Comparison of ENCODE assay signal across 7 mouse cellular contexts in the genomic region with DNA sequence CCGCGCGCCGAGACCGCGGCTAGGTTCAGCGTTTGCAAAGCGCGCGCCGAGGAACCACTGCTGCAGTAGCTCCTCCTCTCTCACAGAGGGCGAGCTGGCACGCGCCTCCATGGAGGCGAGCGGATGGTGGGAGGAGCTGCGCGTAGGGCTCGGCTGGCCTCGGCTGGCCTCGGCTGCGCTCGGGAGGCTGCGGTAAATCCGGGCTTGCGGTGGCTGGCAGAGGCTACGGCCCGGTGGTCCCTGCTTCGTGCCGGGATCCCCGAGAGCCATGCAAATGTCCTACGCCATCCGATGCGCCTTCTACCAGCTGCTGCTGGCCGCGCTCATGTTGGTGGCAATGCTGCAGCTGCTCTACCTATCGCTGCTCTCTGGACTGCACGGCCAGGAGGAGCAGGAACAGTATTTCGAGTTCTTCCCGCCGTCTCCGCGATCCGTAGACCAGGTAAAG. TPM values are rescaled to one million over a fixed set of nuclear protein-coding genes. Genes with fewer than 3 reads are reported as not detected.
DNase-seq lines count a peak whose midpoint lies in the region; ATAC-seq and TF ChIP-seq lines count a peak whose summit lies in the region.

A gene (plus strand): TSS at position 118 of the 448 bp plus-strand sequence.
A gene (plus strand): TSS at position 183 of the 448 bp plus-strand sequence.

- H3K4me1 ChIP-seq in intestine, embryonic 15.5 days (replicated peaks): peaks cover 24% of the 10 kb centered on the region
- peaks cover 26% of the 10 kb centered on the region for H3K4me1 ChIP-seq in midbrain, embryonic 11.5 days (ENCODE audit: control insufficient read depth, insufficient read depth, low read length)
- peaks cover 10% of the 10 kb centered on the region for H3K4me1 ChIP-seq in small intestine, adult 2 months (ENCODE audit: control insufficient read depth, insufficient read depth, insufficient read length, low read length)

- peak; percentile 93 for ATAC-seq in intestine, embryonic 15.5 days
- ATAC-seq in midbrain, embryonic 11.5 days (ENCODE audit: low FRiP score): peak; percentile 87

- WGBS in intestine, embryonic 15.5 days: under 1% methylated on average over 44 of the region's 44 CpGs
- under 1% methylated on average over 42 of the region's 44 CpGs for WGBS in midbrain, embryonic 11.5 days
- WGBS in small intestine, adult 2 months: under 1% methylated on average over 44 of the region's 44 CpGs

- DNase-seq in adrenal gland, adult 2 months: peak; percentile 93
- peak; percentile 97 for DNase-seq in embryo, embryonic 10 days (ENCODE audit: low spot score)
- DNase-seq in gastrocnemius, postnatal 25 days: peak; percentile 89
- peak; percentile 95 for DNase-seq in left cerebral cortex, postnatal 4 days
- DNase-seq in midbrain, embryonic 11.5 days (ENCODE audit: low spot score, missing footprints): peak; percentile 98

- H3K9ac ChIP-seq in intestine, embryonic 15.5 days: peak within 1 kb of the TSS; percentile 91
- peak within 1 kb of the TSS; percentile 88 for H3K9ac ChIP-seq in midbrain, embryonic 11.5 days (ENCODE audit: low read length)

- no peaks in the 10 kb centered on the region for H3K27me3 ChIP-seq in intestine, embryonic 15.5 days (replicated peaks)
- no peaks in the 10 kb centered on the region for H3K27me3 ChIP-seq in midbrain, embryonic 11.5 days (ENCODE audit: control insufficient read depth, insufficient read depth, low read length)
- no peaks in the 10 kb centered on the region for H3K27me3 ChIP-seq in small intestine, adult 2 months (ENCODE audit: control insufficient read depth, insufficient read depth, low read length)

- peak within 1 kb of the TSS; percentile 94 for H3K4me2 ChIP-seq in intestine, embryonic 15.5 days (replicated peaks)
- H3K4me2 ChIP-seq in midbrain, embryonic 11.5 days: peak within 1 kb of the TSS; percentile 99

- H3K4me3 ChIP-seq in intestine, embryonic 15.5 days (replicated peaks): peak within 1 kb of the TSS; percentile 64
- peak within 1 kb of the TSS; percentile 76 for H3K4me3 ChIP-seq in midbrain, embryonic 11.5 days (ENCODE audit: low read depth, low read length)
- peak within 1 kb of the TSS; percentile 88 for H3K4me3 ChIP-seq in small intestine, adult 2 months (ENCODE audit: low read depth, low read length)

- no peaks in the 10 kb centered on the region for H3K9me3 ChIP-seq in intestine, embryonic 15.5 days
- no peaks in the 10 kb centered on the region for H3K9me3 ChIP-seq in midbrain, embryonic 11.5 days (ENCODE audit: control insufficient read depth, low read length)

- TF ChIP-seq POLR2A in small intestine, adult 2 months (IDR thresholded peaks at IDR 0.05; ENCODE audit: low read depth, low read length): 0 out of 2 replicates have a peak, but pooled peaks have one; percentile 12

- peak; percentile 29; the same call in 1 of the 2 replicates for TF ChIP-seq CTCF in small intestine, adult 2 months (IDR thresholded peaks at IDR 0.05; ENCODE audit: extremely low read depth, insufficient read length, insufficient replicate concordance, low read depth, low read length)

- intact Hi-C loops in left cerebral cortex, postnatal 4 days (cut with DNase I): no loop called here

- H3K36me3 ChIP-seq in intestine, embryonic 15.5 days: no peaks in the 10 kb centered on the region
- no peaks in the 10 kb centered on the region for H3K36me3 ChIP-seq in midbrain, embryonic 11.5 days (ENCODE audit: control insufficient read depth, insufficient read depth, low read length)
- H3K36me3 ChIP-seq in small intestine, adult 2 months (ENCODE audit: control insufficient read depth, insufficient read depth, low read length): no peaks in the 10 kb centered on the region

- H3K27ac ChIP-seq in intestine, embryonic 15.5 days: peak within 1 kb of the TSS; percentile 65
- H3K27ac ChIP-seq in midbrain, embryonic 11.5 days (ENCODE audit: low read depth, low read length): peak within 1 kb of the TSS; percentile 80
- peak within 1 kb of the TSS; percentile 47 for H3K27ac ChIP-seq in small intestine, adult 2 months (ENCODE audit: insufficient read depth, low read depth, low read length)

RNA-seq across cellular contexts. Expression of the first gene that starts in this region (rescaled TPM):
- total RNA-seq in adrenal gland, adult 2 months (2021): 10 to 100 TPM; 27.8 to 44.9 TPM
- polyA plus RNA-seq in adrenal gland, adult 2 months (2012; rRNA removed): 49.9 and 51.8 TPM in 2 replicates
- 10 to 100 TPM; 17.9 to 20.1 TPM for total RNA-seq in gastrocnemius, postnatal 25 days (2021)
- 36.1 and 36.2 TPM in 2 replicates for polyA plus RNA-seq in intestine, embryonic 15.5 days (2015; fragmentation: Nextera tagmentation; extraction: Ambion mirVana)
- 10 to 100 TPM; 64.1 to 76.4 TPM for total RNA-seq in left cerebral cortex, postnatal 4 days (2021)
- 40.1 and 41.7 TPM in 2 replicates for polyA plus RNA-seq in midbrain, embryonic 11.5 days (2014; fragmentation: Nextera tagmentation; extraction: Ambion mirVana)
- polyA plus RNA-seq in small intestine, adult 2 months (2012; rRNA removed): 11.4 and 18.1 TPM in 2 replicates

RNA-seq across cellular contexts. Expression of the second gene that starts in this region (rescaled TPM):
- 1 to 10 TPM; 1.6 to 2.6 TPM for total RNA-seq in adrenal gland, adult 2 months (2021)
- 0.55 and 0.89 TPM in 2 replicates for polyA plus RNA-seq in adrenal gland, adult 2 months (2012; rRNA removed)
- 1 to 10 TPM in 1 of 2 experiments, under 1 TPM in 1; 0.26 to 1.4 TPM for total RNA-seq in gastrocnemius, postnatal 25 days (2021)
- 2.4 and 2.8 TPM in 2 replicates for polyA plus RNA-seq in intestine, embryonic 15.5 days (2015; fragmentation: Nextera tagmentation; extraction: Ambion mirVana)
- total RNA-seq in left cerebral cortex, postnatal 4 days (2021): 1 to 10 TPM; 5.3 to 5.5 TPM
- 1.6 TPM in 2 replicates for polyA plus RNA-seq in midbrain, embryonic 11.5 days (2014; fragmentation: Nextera tagmentation; extraction: Ambion mirVana)
- polyA plus RNA-seq in small intestine, adult 2 months (2012; rRNA removed): 0.99 and 1.2 TPM in 2 replicates

Comparison
In these comparisons a context has a peak if more than half of its experiments do, and no peak if none do; other contexts are left out.
1. Peak in every context shown above with its lines: DNase-seq, ATAC-seq, H3K4me3 ChIP-seq and H3K27ac ChIP-seq.